Mouse (Mus musculus) mature B cell (primary cell): ENCODE data around the gene Gpr137b.
"Not testable (repeated sequence)": the region's sequence is repeated elsewhere in the genome, so short reads cannot be mapped to it uniquely, and the experiment has no call there.

Experiments
- in situ Hi-C: fragments of 300-500 bp; cut with MboI; formaldehyde crosslinking; loops from 2 replicates; pipeline ENCODE4 v1.14.3; 2019

The Gpr137b gene

GRCm38 (mm10) chr13:13393228-13394095 lies at the start of gene Gpr137b:
TSS of gene Gpr137b (minus strand) at chr13:13394014.
- in situ Hi-C loops = not testable (repeated sequence)

- in situ Hi-C loops = not testable (repeated sequence)
Observed at GRCm38 (mm10) chr13:13438112-13438953, 44.5 kb upstream of the Gpr137b start.

- in situ Hi-C loops = not testable (repeated sequence)
Observed at GRCm38 (mm10) chr13:13437460-13438015, 43.7 kb upstream of the Gpr137b start, which contains the start of gene Nid1. TSS of gene Nid1 (plus strand) at chr13:13437551.

- in situ Hi-C loops = not testable (repeated sequence)
Observed at GRCm38 (mm10) chr13:13436161-13436560, 42.3 kb upstream of the Gpr137b start.

- in situ Hi-C loops = not testable (repeated sequence)
Observed at GRCm38 (mm10) chr13:13423301-13423700, 29.5 kb upstream of the Gpr137b start.

GRCm38 (mm10) chr13:13418859-13419258 lies 25.0 kb upstream of the Gpr137b start:
- in situ Hi-C loops = not testable (repeated sequence)

GRCm38 (mm10) chr13:13416007-13416337 lies 22.2 kb upstream of the Gpr137b start:
- in situ Hi-C loops = not testable (repeated sequence)

- in situ Hi-C loops = not testable (repeated sequence)
Observed at GRCm38 (mm10) chr13:13415120-13416006, 21.5 kb upstream of the Gpr137b start.

- in situ Hi-C loops = no loop called here
Observed at GRCm38 (mm10) chr13:13414206-13414605, 20.4 kb upstream of the Gpr137b start.

GRCm38 (mm10) chr13:13405511-13405910 lies 11.7 kb upstream of the Gpr137b start:
- in situ Hi-C loops = not testable (repeated sequence)

GRCm38 (mm10) chr13:13404517-13405155 lies 10.8 kb upstream of the Gpr137b start:
- in situ Hi-C loops = not testable (repeated sequence)

- in situ Hi-C loops = not testable (repeated sequence)
Observed at GRCm38 (mm10) chr13:13403839-13404238, 10.0 kb upstream of the Gpr137b start.

- in situ Hi-C loops = not testable (repeated sequence)
Observed at GRCm38 (mm10) chr13:13403366-13403765, 9.6 kb upstream of the Gpr137b start.

GRCm38 (mm10) chr13:13402818-13403217 lies 9.0 kb upstream of the Gpr137b start:
- in situ Hi-C loops = not testable (repeated sequence)

GRCm38 (mm10) chr13:13400851-13401250 lies 7.0 kb upstream of the Gpr137b start:
- in situ Hi-C loops = not testable (repeated sequence)

- in situ Hi-C loops = not testable (repeated sequence)
Observed at GRCm38 (mm10) chr13:13394096-13394395, 232 bp upstream of the Gpr137b start.

GRCm38 (mm10) chr13:13378168-13378859 lies 15.5 kb downstream of the Gpr137b start:
- in situ Hi-C loops = not testable (repeated sequence)

- in situ Hi-C loops = no loop called here
Observed at GRCm38 (mm10) chr13:13377180-13377579, 16.6 kb downstream of the Gpr137b start.

GRCm38 (mm10) chr13:13373965-13374364 lies 19.8 kb downstream of the Gpr137b start:
- in situ Hi-C loops = not testable (repeated sequence)

- in situ Hi-C loops = not testable (repeated sequence)
Observed at GRCm38 (mm10) chr13:13371436-13371835, 22.4 kb downstream of the Gpr137b start.
